Mouse (Mus musculus) adrenal gland, adult 18-20 months (tissue): Measurements from ENCODE around the gene Dcpp2. TPM values are rescaled to one million over a fixed set of nuclear protein-coding genes. Genes with fewer than 3 reads are reported as not detected.
"Not testable (repeated sequence)": the region's sequence is repeated elsewhere in the genome, so short reads cannot be mapped to it uniquely, and the experiment has no call there.

Source experiments
- DNase-seq, 2 experiments: peaks; one replicate each; pipeline ENCODE4 v3.0.0; 2021 to 2022; ENCODE audit warnings: low spot score in 2 of 2
- total RNA-seq, 2 experiments: library from RNA; stranded (reverse); gene quantifications; 1 replicate in 1 of 2; 2 replicates in 1 of 2; pipeline ENCODE4 v1.2.3; 2021

The Dcpp2 gene
- total RNA-seq, 2 experiments from 2014 or later, result not detected

GRCm38 (mm10) chr17:23924531-23925007, 43.9 kb downstream of the Dcpp2 start:
- peak; percentile 83 to 84 for DNase-seq

GRCm38 (mm10) chr17:23925090-23925493, 44.4 kb downstream of the Dcpp2 start:
- peak; percentile 41 to 44 for DNase-seq

- DNase-seq, result no peak
Measured at GRCm38 (mm10) chr17:23931157-23931556, 50.5 kb downstream of the Dcpp2 start.

GRCm38 (mm10) chr17:23941372-23941771, 60.7 kb downstream of the Dcpp2 start, which contains the start of gene Sbp:
Sbp (plus strand) TSS chr17:23941672.
- DNase-seq, result no peak

GRCm38 (mm10) chr17:23947486-23947885, 66.8 kb downstream of the Dcpp2 start:
- not testable (repeated sequence) for DNase-seq

GRCm38 (mm10) chr17:23949068-23949467, 68.4 kb downstream of the Dcpp2 start:
- DNase-seq, result no peak

Other genes starting within 250 kb of the Dcpp2 start
- gene Mmp25, start 235.6 kb upstream of the Dcpp2 start, total RNA-seq, result under 1 TPM; 0.10 TPM
- gene Bicdl2, start 220.4 kb upstream of the Dcpp2 start, total RNA-seq, result not detected
- 100 to 1,000 TPM; 153 to 154 TPM for gene Hcfc1r1, start 207.3 kb upstream of the Dcpp2 start, total RNA-seq
- gene Thoc6, start 207.0 kb upstream of the Dcpp2 start, total RNA-seq, result 10 to 100 TPM; 23.1 to 23.3 TPM
- gene Tnfrsf12a, start 203.4 kb upstream of the Dcpp2 start, total RNA-seq, result 100 to 1,000 TPM; 224 to 359 TPM
- not detected for gene Cldn6, start 201.6 kb upstream of the Dcpp2 start, total RNA-seq
- not detected for gene Cldn9, start 196.9 kb upstream of the Dcpp2 start, total RNA-seq
- gene 1520401A03Rik, start 158.1 kb upstream of the Dcpp2 start, total RNA-seq, result 1 to 10 TPM; 2.2 to 6.7 TPM
- 1 to 10 TPM; 2.1 to 2.4 TPM for gene Pkmyt1, start 154.5 kb upstream of the Dcpp2 start, total RNA-seq
- gene Paqr4, start 140.0 kb upstream of the Dcpp2 start, total RNA-seq, result 10 to 100 TPM in 1 of 2 experiments, 1 to 10 TPM in 1; 8.5 to 12.7 TPM
- under 1 TPM in 1 of 2 experiments, not detected in 1; 0.13 TPM for gene Kremen2, start 135.0 kb upstream of the Dcpp2 start, total RNA-seq
- 10 to 100 TPM; 72.5 to 89.3 TPM for gene Flywch1, start 109.3 kb upstream of the Dcpp2 start, total RNA-seq
- gene Flywch2, start 94.8 kb upstream of the Dcpp2 start, total RNA-seq, result 10 to 100 TPM in 1 of 2 experiments, 1 to 10 TPM in 1; 8.2 to 10.9 TPM
- 100 to 1,000 TPM; 480 to 746 TPM for gene Srrm2, start 90.3 kb upstream of the Dcpp2 start, total RNA-seq
- 100 to 1,000 TPM; 352 to 413 TPM for gene Elob, start 51.7 kb upstream of the Dcpp2 start, total RNA-seq
- not detected for gene Prss33, start 44.8 kb upstream of the Dcpp2 start, total RNA-seq
- gene Prss32, start 37.0 kb upstream of the Dcpp2 start, total RNA-seq, result not detected
- under 1 TPM; 0.60 to 0.74 TPM for gene Prss41, start 36.7 kb upstream of the Dcpp2 start, total RNA-seq
- not detected for gene Prss21, start 12.8 kb upstream of the Dcpp2 start, total RNA-seq
- not detected for gene Dcpp1, start within 50 bp of the Dcpp2 start, total RNA-seq
- gene Dcpp3, start 36.6 kb downstream of the Dcpp2 start, total RNA-seq, result not detected
- not detected for gene Sbp, start 60.8 kb downstream of the Dcpp2 start, total RNA-seq
- gene Sbpl, start 74.4 kb downstream of the Dcpp2 start, total RNA-seq, result not detected
- under 1 TPM in 1 of 2 experiments, not detected in 1; 0.64 TPM for gene Prss30, start 99.7 kb downstream of the Dcpp2 start, total RNA-seq
- gene Prss22, start 117.2 kb downstream of the Dcpp2 start, total RNA-seq, result not detected
- 1 to 10 TPM in 1 of 2 experiments, under 1 TPM in 1; 0.23 to 1.3 TPM for gene Prss27, start 157.3 kb downstream of the Dcpp2 start, total RNA-seq
- 10 to 100 TPM; 11.1 to 12.2 TPM for gene Kctd5, start 192.6 kb downstream of the Dcpp2 start, total RNA-seq